Mouse (Mus musculus) liver, postnatal 0 days (tissue): Measurements from ENCODE around the gene Bicc1. TPM values are rescaled to one million over a fixed set of nuclear protein-coding genes. Genes with fewer than 3 reads are reported as not detected.

ENCODE experiments used
- ATAC-seq: fragments of 200-750 bp; cut with Nextera tagmentation; 2 replicates; pipeline ENCODE4 v1.8.0; 2017; ENCODE audit warnings: mild to moderate bottlenecking, moderate library complexity
- DNase-seq: peaks from one replicate; pipeline ENCODE4 v3.0.0-alpha.2; 2016
- H3K27ac ChIP-seq: fragments of 300-500 bp; sonication (generic); 2 replicates; pipeline ENCODE4 v1.5.1; 2014; ENCODE audit warnings: antibody characterized with exemption, moderate library complexity, mild to moderate bottlenecking, low read depth
- H3K27me3 ChIP-seq: fragments of 300-500 bp; sonication (generic); 2 replicates; pipeline ENCODE4 v1.6.1; 2014; ENCODE audit warnings: low read length, control low read depth, mixed read lengths; ENCODE audit not compliant: insufficient read depth
- H3K36me3 ChIP-seq: fragments of 300-500 bp; sonication (generic); replicated peaks from 2 replicates; pipeline ENCODE4 v1.6.1; 2014; ENCODE audit warnings: mild to moderate bottlenecking, control low read depth, low read length, moderate library complexity, mixed read lengths; ENCODE audit not compliant: insufficient read depth
- H3K4me1 ChIP-seq: fragments of 300-500 bp; sonication (generic); 2 replicates; pipeline ENCODE4 v1.6.1; 2014; ENCODE audit warnings: antibody characterized with exemption, mild to moderate bottlenecking, control low read depth; ENCODE audit not compliant: insufficient read depth
- H3K4me2 ChIP-seq: fragments of 300-500 bp; sonication (generic); 2 replicates; pipeline ENCODE4 v1.6.1; 2014; ENCODE audit warnings: low read depth, mild to moderate bottlenecking, low read length, moderate library complexity, mixed read lengths
- H3K4me3 ChIP-seq: fragments of 300-500 bp; sonication (generic); 2 replicates; pipeline ENCODE4 v1.5.1; 2014; ENCODE audit warnings: low read depth, low read length
- H3K9ac ChIP-seq: fragments of 300-500 bp; sonication (generic); replicated peaks from 2 replicates; pipeline ENCODE4 v1.6.1; 2014; ENCODE audit warnings: mild to moderate bottlenecking, moderate library complexity
- H3K9me3 ChIP-seq: fragments of 300-500 bp; sonication (generic); 2 replicates; pipeline ENCODE4 v1.6.1; 2016; ENCODE audit warnings: mild to moderate bottlenecking, control low read depth, low read length, mixed read lengths
- CTCF ChIP-seq: sonication (generic); IDR thresholded peaks from 2 replicates; pipeline ENCODE4 v1.5.1; 2016; ENCODE audit warnings: antibody characterized with exemption, low read depth
- EP300 ChIP-seq: IDR thresholded peaks from 2 replicates; pipeline ENCODE4 v1.6.1; 2016; ENCODE audit warnings: antibody characterized with exemption, low read depth, mild to moderate bottlenecking
- WGBS: fragments of 180-500 bp; shearing (Covaris S2); extraction: QIAGEN DNeasy Blood & Tissue Kit; methylation state at CpG from one replicate; pipeline ENCODE4 v1.1.7; 2014; ENCODE audit not compliant: insufficient replicate concordance; 5-methylcytosine and 5-hydroxymethylcytosine counted together
- polyA plus RNA-seq: library from polyadenylated mRNA; unstranded; fragments of >200 nt; fragmentation: Nextera tagmentation; extraction: Ambion mirVana; gene quantifications from 2 replicates; pipeline ENCODE4 v1.2.1, GENCODE M21; 2015

Bicc1 gene
- 2.9 and 3.0 TPM in 2 replicates for polyA plus RNA-seq

- Histone ChIP-seq H3K9ac (peak within 1 kb of the TSS; percentile 48; the same call in 1 of the 2 replicates), H3K9me3 (no peaks in the 10 kb centered on the region; the same call in 1 of the 2 replicates), H3K4me1 (no peaks in the 10 kb centered on the region), H3K27ac (peak within 1 kb of the TSS; percentile 23; the same call in 1 of the 2 replicates), H3K36me3 (no peaks in the 10 kb centered on the region), H3K4me2 (peak within 1 kb of the TSS; percentile 70), H3K4me3 (peak within 1 kb of the TSS; percentile 50), H3K27me3 (peaks cover 25% of the 10 kb centered on the region)
- ATAC-seq (peak; percentile 88), DNase-seq (peak; percentile 36)
- TF ChIP-seq EP300 (no peak), CTCF (no peak)
- 3% methylated on average over 24 of the region's 69 CpGs for WGBS
These were observed at the start of gene Bicc1 for GRCm38 (mm10) chr10:71159676-71160235. Gene Bicc1 (minus strand): TSS chr10:71159700.

DNA sequence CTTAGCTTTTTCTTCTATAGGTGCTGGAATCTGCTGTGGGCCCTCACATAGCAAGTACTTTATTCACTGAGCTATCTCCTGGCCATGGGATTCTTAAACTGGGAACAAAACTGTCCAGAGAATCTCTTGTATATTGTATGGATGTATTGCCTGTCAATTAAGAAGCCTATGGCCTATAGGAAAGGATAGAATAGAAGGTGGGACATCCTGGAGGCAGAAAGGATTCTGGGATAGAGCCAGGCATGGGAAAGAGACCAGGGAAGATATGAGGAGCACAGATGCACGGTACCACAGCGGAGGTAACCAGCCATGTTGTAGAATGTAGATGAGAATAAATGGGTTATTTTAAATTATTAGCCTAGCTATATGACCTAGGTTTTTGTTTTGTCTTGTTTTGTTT is 42.0 kb upstream of the Bicc1 start:
- Histone ChIP-seq H3K27ac (no peak overlapping the region), H3K27me3 (no peaks in the 10 kb centered on the region), H3K4me1 (no peaks in the 10 kb centered on the region), H3K4me2 (no peak overlapping the region), H3K4me3 (no peak overlapping the region), H3K36me3 (no peaks in the 10 kb centered on the region), H3K9me3 (no peaks in the 10 kb centered on the region), H3K9ac (no peak overlapping the region)
- TF ChIP-seq EP300 (no peak), CTCF (no peak)
- WGBS, result 72% methylated on average over 2 of the region's 2 CpGs
- DNase-seq (no peak), ATAC-seq (no peak)

DNA sequence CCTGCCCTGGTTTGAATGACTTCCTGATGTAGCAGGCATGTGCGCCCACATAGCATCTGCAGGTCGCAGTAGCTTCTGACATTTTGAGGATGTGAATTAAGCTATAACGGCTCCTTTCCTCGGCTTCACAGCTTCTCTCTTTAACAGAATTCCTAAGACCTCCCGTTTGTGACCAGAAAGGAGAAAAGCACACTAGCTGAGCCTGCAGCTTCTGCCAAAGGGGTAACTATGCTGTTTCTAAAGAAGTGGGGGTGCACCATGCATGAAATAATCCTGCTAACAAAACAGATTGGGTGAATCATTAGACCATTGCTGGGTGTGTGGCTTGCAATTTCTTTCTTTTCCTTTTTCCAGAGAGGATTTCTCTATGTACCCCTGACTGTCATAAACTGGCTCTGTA is 41.5 kb upstream of the Bicc1 start:
- Histone ChIP-seq H3K27ac (no peak overlapping the region), H3K4me3 (no peak overlapping the region), H3K36me3 (no peaks in the 10 kb centered on the region), H3K4me1 (no peaks in the 10 kb centered on the region), H3K9me3 (no peaks in the 10 kb centered on the region), H3K4me2 (no peak overlapping the region), H3K27me3 (no peaks in the 10 kb centered on the region), H3K9ac (no peak overlapping the region)
- 58% methylated on average over 5 of the region's 5 CpGs for WGBS
- ATAC-seq (no peak), DNase-seq (no peak)
- TF ChIP-seq CTCF, result no peak
- TF ChIP-seq EP300, result no peak

DNA sequence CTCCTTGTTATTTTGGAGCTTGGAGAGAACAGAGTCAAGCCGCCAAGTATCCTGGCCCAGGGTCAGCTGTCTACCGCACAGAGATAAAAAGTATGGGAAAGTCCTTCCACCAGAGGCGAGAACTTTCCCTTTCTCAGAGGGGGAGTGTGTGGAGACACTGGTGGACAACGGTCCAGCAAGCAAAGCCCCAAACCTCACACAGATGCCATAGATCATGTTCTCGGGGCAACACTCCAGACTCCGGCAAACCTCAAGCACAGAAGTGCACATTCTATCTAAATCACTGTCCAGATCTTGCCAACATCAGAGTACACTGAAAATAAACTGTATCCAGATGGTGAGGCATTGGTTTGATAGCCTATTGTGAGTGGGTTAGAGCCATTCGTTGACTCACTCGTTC is 39.2 kb upstream of the Bicc1 start:
- DNase-seq, result no peak
- Histone ChIP-seq H3K9me3 (no peaks in the 10 kb centered on the region), H3K27me3 (no peaks in the 10 kb centered on the region), H3K4me1 (no peaks in the 10 kb centered on the region), H3K9ac (no peak overlapping the region), H3K4me2 (no peak overlapping the region), H3K36me3 (no peaks in the 10 kb centered on the region), H3K4me3 (no peak overlapping the region), H3K27ac (no peak overlapping the region)
- ATAC-seq, result no peak
- TF ChIP-seq CTCF (no peak), EP300 (no peak)
- WGBS, result 76% methylated on average over 8 of the region's 8 CpGs

DNA sequence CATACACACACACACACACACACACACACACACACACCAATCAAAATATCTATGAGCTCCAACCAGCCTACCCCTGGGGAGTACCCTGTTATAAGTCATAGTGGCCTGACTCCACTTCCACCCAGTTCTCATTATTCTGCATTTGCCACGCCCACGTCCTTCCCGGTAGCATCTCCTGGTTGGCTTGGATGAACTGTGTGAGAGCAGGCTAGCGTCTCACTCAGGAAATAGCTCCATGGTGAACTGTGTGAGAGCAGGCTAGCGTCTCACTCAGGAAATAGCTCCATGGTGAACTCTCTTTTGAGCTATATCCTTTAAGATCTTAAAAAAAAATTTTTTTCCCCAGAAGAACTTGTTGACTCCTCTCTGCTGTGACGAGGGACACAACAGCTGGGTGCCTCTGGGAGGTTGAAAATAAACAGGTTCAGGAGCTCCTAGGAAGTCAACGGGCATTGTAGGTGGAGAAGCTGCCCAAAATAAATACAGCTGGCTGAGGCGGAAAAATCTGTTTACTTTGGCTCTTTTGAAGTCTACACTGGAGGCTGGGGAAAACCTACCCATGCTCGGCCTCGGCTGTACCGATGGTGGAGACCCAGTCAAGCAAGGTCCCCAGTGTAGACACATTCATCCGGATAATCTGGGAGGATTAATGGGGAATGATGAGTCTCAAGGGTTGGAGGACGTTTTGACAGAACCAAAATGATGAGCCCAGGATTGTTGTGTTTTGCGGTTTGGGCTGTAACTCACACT is 37.7 kb upstream of the Bicc1 start:
- Histone ChIP-seq H3K27ac (no peak overlapping the region), H3K36me3 (no peaks in the 10 kb centered on the region), H3K4me2 (no peak overlapping the region), H3K4me3 (no peak overlapping the region), H3K9ac (no peak overlapping the region), H3K9me3 (no peaks in the 10 kb centered on the region), H3K4me1 (no peaks in the 10 kb centered on the region), H3K27me3 (no peaks in the 10 kb centered on the region)
- no peak for DNase-seq
- no peak for TF ChIP-seq EP300
- TF ChIP-seq CTCF, result no peak
- 37% methylated on average over 14 of the region's 14 CpGs for WGBS
- no peak for ATAC-seq

DNA sequence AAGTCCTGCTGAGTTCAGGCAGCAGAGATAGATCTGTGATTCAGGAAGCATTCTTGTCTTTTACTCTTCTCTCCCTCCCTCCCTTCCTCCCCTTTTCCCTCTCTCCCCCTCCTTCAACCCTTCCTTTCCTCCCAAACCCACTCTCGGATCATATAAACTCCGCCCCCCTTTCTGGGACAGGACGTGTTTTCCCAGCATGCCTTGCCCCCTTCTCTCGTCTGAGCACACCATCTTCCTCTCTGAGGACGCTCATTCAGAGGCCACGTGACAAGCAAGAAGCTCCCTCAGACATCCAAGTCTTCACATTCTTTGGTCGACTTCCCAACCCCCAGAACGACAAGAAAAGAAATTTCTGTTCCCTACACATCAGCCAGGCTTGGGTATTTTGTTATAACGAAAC is 36.0 kb upstream of the Bicc1 start:
- Histone ChIP-seq H3K4me3 (no peak overlapping the region), H3K4me1 (no peaks in the 10 kb centered on the region), H3K9me3 (no peaks in the 10 kb centered on the region), H3K27me3 (no peaks in the 10 kb centered on the region), H3K36me3 (no peaks in the 10 kb centered on the region), H3K27ac (no peak overlapping the region), H3K4me2 (no peak overlapping the region), H3K9ac (no peak overlapping the region)
- WGBS, result 47% methylated on average over 9 of the region's 9 CpGs
- ATAC-seq (no peak), DNase-seq (no peak)
- no peak for TF ChIP-seq EP300
- TF ChIP-seq CTCF, result no peak
